Mouse (Mus musculus) liver, embryonic 15.5 days (tissue): ENCODE results near the gene Mtln. TPM values are rescaled to one million over a fixed set of nuclear protein-coding genes. Genes with fewer than 3 reads are reported as not detected.
A peak's percentile ranks its signal among the peaks of the same experiment; 100 is the strongest.

Source experiments
- ATAC-seq: fragments of 200-750 bp; cut with Nextera tagmentation; 2 replicates; pipeline ENCODE4 v1.8.0; 2017; ENCODE audit warnings: moderate number of reproducible peaks, mild to moderate bottlenecking, moderate library complexity; ENCODE audit not compliant: insufficient read depth
- H3K27ac ChIP-seq: fragments of 300-500 bp; sonication (generic); replicated peaks from 2 replicates; pipeline ENCODE4 v1.5.1; 2015; ENCODE audit warnings: mild to moderate bottlenecking, inconsistent platforms
- H3K27me3 ChIP-seq: fragments of 300-500 bp; sonication (generic); 2 replicates; pipeline ENCODE4 v1.6.1; 2015; ENCODE audit warnings: mild to moderate bottlenecking, inconsistent platforms
- H3K36me3 ChIP-seq: fragments of 300-500 bp; sonication (generic); replicated peaks from 2 replicates; pipeline ENCODE4 v1.6.1; 2015; ENCODE audit warnings: moderate library complexity, mild to moderate bottlenecking, inconsistent platforms
- H3K4me1 ChIP-seq: fragments of 300-500 bp; sonication (generic); replicated peaks from 2 replicates; pipeline ENCODE4 v1.6.1; 2015; ENCODE audit warnings: inconsistent platforms
- H3K4me2 ChIP-seq: fragments of 300-500 bp; sonication (generic); 2 replicates; pipeline ENCODE4 v1.6.1; 2015; ENCODE audit warnings: moderate library complexity, mild to moderate bottlenecking, inconsistent platforms
- H3K4me3 ChIP-seq: fragments of 300-500 bp; sonication (generic); replicated peaks from 2 replicates; pipeline ENCODE4 v1.5.1; 2015; ENCODE audit warnings: mild to moderate bottlenecking, inconsistent platforms
- H3K9ac ChIP-seq: fragments of 300-500 bp; sonication (generic); 2 replicates; pipeline ENCODE4 v1.6.1; 2015; ENCODE audit warnings: moderate library complexity, mild to moderate bottlenecking, inconsistent platforms
- H3K9me3 ChIP-seq: fragments of 300-500 bp; sonication (generic); replicated peaks from 2 replicates; pipeline ENCODE4 v1.6.1; 2016; ENCODE audit warnings: inconsistent platforms
- WGBS: fragments of 180-500 bp; shearing (Covaris S2); methylation state at CpG from one replicate; pipeline ENCODE4 v1.1.7; 2015; ENCODE audit warnings: mixed read lengths; ENCODE audit not compliant: insufficient replicate concordance; 5-methylcytosine and 5-hydroxymethylcytosine counted together
- polyA plus RNA-seq: library from polyadenylated mRNA; unstranded; fragments of >200 nt; fragmentation: Nextera tagmentation; extraction: Ambion mirVana; gene quantifications from 2 replicates; pipeline ENCODE4 v1.2.1, GENCODE M21; 2015

Mtln gene
- polyA plus RNA-seq: 12.9 and 16.6 TPM in 2 replicates

DNA sequence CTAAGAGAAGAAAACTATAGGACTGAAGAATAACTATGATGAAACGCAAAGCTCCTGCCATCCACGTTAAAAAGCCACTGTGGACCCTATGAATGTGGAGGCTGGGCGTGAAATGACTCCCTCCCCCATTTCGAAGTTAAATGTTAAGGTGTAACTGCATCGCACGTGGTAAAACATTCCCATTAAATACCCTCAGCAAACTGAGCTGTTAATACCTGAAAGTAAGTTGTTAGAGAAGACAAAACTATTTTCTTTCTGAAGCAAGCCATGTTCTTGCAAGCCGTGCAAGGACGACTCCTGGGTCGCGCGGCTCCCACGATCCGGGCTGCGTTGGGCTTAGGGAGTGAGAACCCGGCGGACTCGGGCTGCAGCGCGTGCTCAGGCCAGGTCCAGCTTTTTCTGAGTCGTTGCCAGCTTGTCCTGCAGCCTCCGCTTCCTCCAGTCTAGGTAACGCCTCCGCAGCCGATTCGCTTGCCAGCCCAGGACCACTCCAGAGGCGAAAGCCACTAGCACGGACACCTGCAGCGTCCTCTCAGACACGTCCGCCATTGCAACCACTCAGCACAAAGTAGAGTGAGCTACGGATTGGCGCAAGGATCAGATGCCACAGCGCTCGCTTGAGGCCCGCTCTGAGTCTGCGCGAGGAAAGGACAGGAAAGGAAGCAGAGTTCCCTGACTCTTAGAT, at the start of gene Mtln:
Gene Mtln (minus strand): TSS at position 570 of the 685 bp plus-strand sequence.
- Histone ChIP-seq H3K36me3 (no peaks in the 10 kb centered on the region), H3K27ac (peak within 1 kb of the TSS; percentile 71), H3K9ac (peak within 1 kb of the TSS; percentile 72), H3K4me1 (peaks cover 29% of the 10 kb centered on the region), H3K27me3 (no peaks in the 10 kb centered on the region), H3K9me3 (no peaks in the 10 kb centered on the region), H3K4me3 (peak within 1 kb of the TSS; percentile 77), H3K4me2 (peak within 1 kb of the TSS; percentile 83)
- 1% methylated on average over 37 of the region's 37 CpGs for WGBS
- peak; percentile 84 for ATAC-seq

DNA sequence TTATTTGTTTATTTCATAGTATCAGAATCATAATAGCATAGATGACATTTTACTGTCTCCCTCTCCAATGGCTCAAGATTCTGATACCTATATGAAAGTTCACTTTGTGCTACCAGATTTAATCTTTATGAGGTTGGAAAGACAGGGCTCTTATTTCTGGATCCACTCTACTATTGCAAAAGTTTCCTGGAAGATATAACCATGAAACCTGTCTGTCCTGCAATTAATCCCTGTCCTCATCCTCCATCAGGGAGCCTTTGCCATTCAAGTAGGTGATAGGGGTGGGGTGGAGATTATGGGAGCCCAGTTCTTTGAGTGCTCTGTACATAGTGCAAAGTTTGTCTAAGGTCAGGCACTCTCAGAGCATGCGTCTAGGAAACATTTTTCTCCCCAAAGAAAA, 49.1 kb upstream of the Mtln start:
- 49% methylated on average over 1 of the region's 1 CpGs for WGBS
- H3K27me3 ChIP-seq: peaks cover 56% of the 10 kb centered on the region

DNA sequence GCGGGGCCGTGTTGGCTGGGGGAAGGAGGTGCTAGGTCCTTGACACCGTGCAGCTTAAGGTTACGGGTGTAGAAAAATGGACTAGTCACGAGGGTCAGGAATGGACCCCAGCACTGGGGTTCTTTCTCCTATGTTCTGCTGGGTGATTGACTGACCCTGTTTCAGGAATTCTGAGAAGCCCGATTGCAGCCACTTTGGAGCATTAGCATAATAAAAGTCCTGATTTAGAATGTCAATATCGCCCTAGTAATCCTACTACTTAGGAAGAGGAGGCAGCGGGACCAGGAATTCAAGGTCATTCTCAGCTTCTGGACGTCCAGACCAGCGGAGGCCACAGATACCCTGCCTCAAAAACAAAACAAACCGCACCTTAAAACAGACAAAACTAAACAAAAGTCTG, 47.1 kb upstream of the Mtln start:
- Histone ChIP-seq H3K27me3 (peaks cover 74% of the 10 kb centered on the region), H3K9me3 (no peaks in the 10 kb centered on the region)
- 20% methylated on average over 11 of the region's 11 CpGs for WGBS

More for the DNA sequence above, 49.1 kb upstream of the Mtln start:
- Histone ChIP-seq H3K4me1 (no peaks in the 10 kb centered on the region), H3K9ac (no peak overlapping the region), H3K4me3 (no peak overlapping the region), H3K4me2 (no peak overlapping the region), H3K27ac (no peak overlapping the region), H3K9me3 (no peaks in the 10 kb centered on the region), H3K36me3 (no peaks in the 10 kb centered on the region)
- no peak for ATAC-seq

DNA sequence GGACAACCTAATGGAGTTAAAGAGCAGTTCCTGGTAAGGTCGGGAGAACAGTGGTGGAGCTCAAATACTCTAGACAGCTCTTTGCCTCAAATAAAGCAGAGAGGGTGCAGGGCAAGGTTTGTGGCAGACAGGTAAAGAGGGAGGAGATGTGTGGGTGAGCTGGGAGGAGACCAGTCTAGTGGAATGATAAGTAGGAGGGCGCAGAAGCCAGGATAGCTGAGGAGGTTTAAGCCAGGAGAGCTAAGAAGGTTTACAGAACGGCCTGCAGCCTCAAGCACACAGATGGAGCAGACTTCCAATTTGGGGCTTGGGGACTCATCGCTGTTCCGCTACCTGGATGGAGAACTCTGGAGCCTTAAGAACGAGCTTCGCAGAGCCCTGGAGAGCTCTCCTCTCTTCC, 46.3 kb upstream of the Mtln start, which contains the start of gene Acoxl:
Gene Acoxl (plus strand): TSS at position 301 of the 400 bp plus-strand sequence.
- Histone ChIP-seq H3K9me3 (no peaks in the 10 kb centered on the region), H3K27me3 (peaks cover 77% of the 10 kb centered on the region), H3K27ac (no peak within 1 kb of the TSS), H3K9ac (no peak within 1 kb of the TSS), H3K4me2 (no peak within 1 kb of the TSS), H3K36me3 (no peaks in the 10 kb centered on the region), H3K4me1 (no peaks in the 10 kb centered on the region), H3K4me3 (no peak within 1 kb of the TSS)
- 47% methylated on average over 7 of the region's 7 CpGs for WGBS
- ATAC-seq: no peak

More for the DNA sequence above, 47.1 kb upstream of the Mtln start:
- Histone ChIP-seq H3K36me3 (no peaks in the 10 kb centered on the region), H3K9ac (no peak overlapping the region), H3K27ac (no peak overlapping the region), H3K4me2 (no peak overlapping the region), H3K4me1 (no peaks in the 10 kb centered on the region), H3K4me3 (no peak overlapping the region)
- no peak for ATAC-seq

DNA sequence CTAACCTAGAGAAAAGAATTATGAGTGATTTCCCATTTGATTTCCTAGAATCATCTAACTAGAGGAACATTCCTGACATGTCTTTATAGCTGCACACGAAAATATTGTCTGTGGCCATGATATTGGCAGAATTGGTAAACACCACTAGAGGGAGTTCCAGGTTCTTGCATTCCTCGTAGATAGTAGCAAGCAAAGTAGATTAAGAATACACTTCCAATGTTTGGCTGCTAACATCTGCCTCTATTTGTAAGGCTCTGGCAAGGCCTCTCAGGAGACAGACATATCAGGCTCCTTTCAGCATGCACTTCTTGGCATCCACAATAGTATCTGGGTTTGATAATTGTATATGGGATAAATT, 40.5 kb upstream of the Mtln start:
- Histone ChIP-seq H3K9me3 (no peaks in the 10 kb centered on the region), H3K36me3 (0 out of 2 replicates have a peak, but pooled peaks cover 5% of the 10 kb centered on the region), H3K9ac (no peak overlapping the region), H3K4me1 (peaks cover 15% of the 10 kb centered on the region), H3K27ac (no peak overlapping the region), H3K27me3 (peaks cover 31% of the 10 kb centered on the region), H3K4me2 (peak overlapping the region; percentile 74; the same call in 1 of the 2 replicates), H3K4me3 (no peak overlapping the region)
- no peak for ATAC-seq
- 13% methylated on average over 2 of the region's 2 CpGs for WGBS

DNA sequence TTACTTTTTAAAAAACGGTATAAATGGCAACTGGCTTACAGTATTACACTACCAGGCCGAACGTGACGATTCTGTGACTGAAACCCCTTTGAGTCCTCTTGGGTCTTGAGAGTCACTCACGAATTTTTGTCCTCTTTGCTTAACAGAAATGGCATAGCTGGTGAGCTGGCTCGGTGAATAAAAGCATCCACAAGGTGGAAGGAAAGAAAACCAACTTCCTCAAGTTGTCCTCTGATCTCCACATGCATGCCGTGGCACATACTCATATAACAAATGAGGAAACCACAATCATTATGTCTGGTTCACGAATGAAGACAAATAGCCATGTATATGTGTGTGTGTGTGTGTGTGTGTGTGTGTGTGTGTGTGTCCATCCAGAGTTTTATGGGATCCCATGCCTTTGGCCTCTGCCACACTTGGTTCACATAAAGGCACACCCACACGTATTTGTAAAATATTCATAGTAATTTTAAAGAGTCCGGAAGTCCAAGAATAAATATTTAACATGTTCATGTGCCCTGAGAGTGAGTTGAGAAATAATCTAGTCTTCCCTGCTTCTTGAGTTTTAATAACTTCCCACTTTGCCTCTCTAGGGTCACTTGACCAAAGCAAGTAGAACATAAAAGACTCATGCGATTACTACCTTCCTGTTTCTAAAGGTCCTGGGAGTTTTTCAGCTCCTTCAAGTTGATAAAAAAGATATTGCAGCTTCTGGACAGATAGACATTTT, 40.0 kb upstream of the Mtln start:
- WGBS: 25% methylated on average over 11 of the region's 11 CpGs
- Histone ChIP-seq H3K27me3 (peaks cover 26% of the 10 kb centered on the region), H3K4me2 (peak overlapping the region; percentile 74), H3K4me3 (peak overlapping the region; percentile 89), H3K36me3 (peaks cover 6% of the 10 kb centered on the region), H3K9me3 (no peaks in the 10 kb centered on the region), H3K9ac (peak overlapping the region; percentile 53), H3K27ac (no peak overlapping the region), H3K4me1 (peaks cover 15% of the 10 kb centered on the region)
- peak; percentile 6 for ATAC-seq

DNA sequence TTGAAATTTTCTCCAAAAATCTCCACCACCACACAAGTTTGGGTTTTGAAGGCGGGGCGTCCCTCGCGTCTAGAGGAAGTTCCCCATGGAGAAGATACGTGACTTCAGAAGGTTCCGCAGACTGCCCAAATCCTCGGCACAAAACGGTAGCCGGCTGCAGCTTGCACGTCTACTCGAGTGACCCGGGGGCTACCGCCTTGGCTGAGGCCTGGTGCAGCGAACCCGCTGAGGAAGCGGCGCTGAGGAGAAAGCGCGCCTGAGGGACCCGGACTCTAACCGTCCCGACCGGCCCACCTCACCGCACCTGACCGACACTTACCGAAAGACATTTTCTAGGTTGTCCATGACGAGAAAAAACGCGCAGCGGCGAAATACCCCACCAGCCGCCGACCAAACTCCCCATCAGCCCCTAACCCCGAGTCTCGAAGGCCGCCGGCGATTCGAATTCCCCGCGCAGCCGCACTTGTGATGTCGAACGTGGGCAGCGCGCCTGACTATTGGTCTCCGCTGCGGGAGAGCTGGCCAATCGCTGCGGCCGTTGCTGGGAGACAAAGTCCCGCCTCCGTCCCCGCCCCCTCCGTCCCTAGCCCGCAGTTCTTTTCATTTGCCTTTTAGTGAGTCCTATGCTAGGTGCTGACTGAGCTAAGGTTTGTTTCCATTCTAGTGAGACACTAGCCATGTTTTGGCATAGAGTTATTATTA, 39.3 kb upstream of the Mtln start, which contains the start of gene Bub1:
Gene Bub1 (minus strand): TSS at position 465 of the 702 bp plus-strand sequence.
- Histone ChIP-seq H3K9ac (peak within 1 kb of the TSS; percentile 77), H3K9me3 (no peaks in the 10 kb centered on the region), H3K27me3 (peaks cover 21% of the 10 kb centered on the region), H3K4me3 (peak within 1 kb of the TSS; percentile 89), H3K4me2 (peak within 1 kb of the TSS; percentile 74), H3K27ac (peak within 1 kb of the TSS; percentile 71), H3K36me3 (peaks cover 11% of the 10 kb centered on the region), H3K4me1 (peaks cover 15% of the 10 kb centered on the region)
- under 1% methylated on average over 56 of the region's 56 CpGs for WGBS
- peak; percentile 97 for ATAC-seq

DNA sequence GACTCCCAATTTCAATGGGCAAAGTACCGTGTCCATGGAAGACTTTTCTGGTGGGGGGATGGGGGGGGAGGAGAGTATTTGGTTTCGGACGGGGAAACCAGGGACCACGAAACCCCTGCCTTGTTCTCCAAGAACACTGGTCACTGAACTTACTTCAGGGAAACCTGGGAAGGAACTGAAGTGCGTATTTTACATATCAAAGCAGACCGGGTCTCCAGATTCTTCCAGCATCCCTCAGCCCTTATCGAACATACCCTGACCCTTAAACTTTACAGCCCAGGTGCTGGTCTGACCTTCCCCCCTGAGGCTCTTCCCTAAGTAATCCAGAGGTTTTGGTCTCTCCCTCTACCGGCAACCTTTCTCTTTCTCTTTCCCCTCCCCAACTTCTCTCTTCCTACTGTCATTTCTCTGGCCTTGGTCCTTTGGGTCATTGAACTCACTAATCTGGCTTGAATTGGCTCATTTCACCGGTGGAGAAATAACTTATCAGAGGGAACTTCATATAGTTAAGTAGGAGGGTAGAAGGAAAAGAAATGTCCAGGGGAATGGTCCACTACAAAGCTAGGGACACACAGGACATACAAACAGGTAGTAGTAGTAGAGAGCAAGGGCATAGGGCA, 2.5 kb downstream of the Mtln start:
- Histone ChIP-seq H3K36me3 (no peaks in the 10 kb centered on the region), H3K27ac (peak overlapping the region; percentile 14; the same call in 1 of the 2 replicates), H3K4me1 (peaks cover 29% of the 10 kb centered on the region), H3K9ac (peak overlapping the region; percentile 62; the same call in 1 of the 2 replicates), H3K27me3 (no peaks in the 10 kb centered on the region), H3K4me3 (peak overlapping the region; percentile 72), H3K4me2 (peak overlapping the region; percentile 83), H3K9me3 (no peaks in the 10 kb centered on the region)
- 27% methylated on average over 9 of the region's 9 CpGs for WGBS
- no peak for ATAC-seq

DNA sequence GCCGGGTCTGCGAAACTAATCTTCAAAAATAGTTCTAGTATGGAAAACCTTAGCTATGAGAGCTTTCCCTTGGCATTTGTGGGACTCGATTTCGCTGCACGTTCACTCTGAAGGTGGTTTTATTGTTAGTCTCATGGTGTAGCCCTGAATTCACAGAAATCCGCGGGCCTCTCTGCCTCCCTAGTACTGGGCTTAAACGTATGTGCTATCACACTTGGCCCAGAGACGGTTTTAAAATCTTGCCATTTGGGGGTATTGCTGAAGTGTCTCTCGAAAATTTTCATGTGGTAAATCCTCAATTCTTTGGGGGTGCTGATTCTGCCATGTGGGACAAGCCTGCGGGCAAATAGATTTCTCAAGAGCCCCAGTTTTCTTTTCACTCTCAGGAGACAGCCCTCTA, 3.1 kb downstream of the Mtln start:
- 3% methylated on average over 11 of the region's 11 CpGs for WGBS
- H3K27me3 ChIP-seq: no peaks in the 10 kb centered on the region
- H3K4me1 ChIP-seq: peaks cover 29% of the 10 kb centered on the region
- H3K4me3 ChIP-seq: peak overlapping the region; percentile 72
- peak overlapping the region; percentile 83 for H3K4me2 ChIP-seq
- ATAC-seq: peak; percentile 55
- no peaks in the 10 kb centered on the region for H3K9me3 ChIP-seq
- peak overlapping the region; percentile 63 for H3K27ac ChIP-seq
- peak overlapping the region; percentile 62 for H3K9ac ChIP-seq
- H3K36me3 ChIP-seq: no peaks in the 10 kb centered on the region

DNA sequence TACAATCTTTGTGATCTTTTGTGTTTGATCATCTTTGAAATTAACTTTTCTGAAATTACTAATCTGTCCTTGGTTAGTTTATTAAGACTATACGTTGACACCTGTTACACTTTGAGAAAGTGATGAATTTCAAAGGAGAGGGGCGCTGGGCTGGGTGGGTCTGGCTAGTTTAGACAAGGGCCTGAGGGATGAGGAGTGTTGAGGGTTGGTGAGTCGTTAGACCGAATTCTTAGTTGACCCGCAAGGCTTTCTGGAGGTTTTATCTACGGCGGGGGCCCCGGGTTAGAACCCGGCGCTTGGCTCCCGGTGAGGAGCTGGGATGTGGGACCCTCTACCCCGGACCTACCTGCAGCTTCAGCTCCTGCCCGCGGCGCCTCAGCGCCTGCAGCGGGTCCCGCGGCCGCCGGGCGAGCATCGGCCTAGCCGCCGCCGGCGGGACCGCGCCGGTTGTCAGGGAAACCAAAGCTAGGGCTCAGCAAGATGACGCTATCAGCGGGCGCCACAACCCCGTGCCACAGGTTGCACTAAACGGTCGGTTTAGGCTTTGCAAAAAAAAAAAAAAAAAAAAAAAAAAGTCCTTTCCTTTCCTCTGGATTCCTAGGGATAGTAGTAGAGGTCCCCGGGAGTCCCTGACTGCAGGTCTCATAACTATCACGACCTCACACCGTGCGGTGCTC, 3.7 kb downstream of the Mtln start, which contains the start of gene Nphp1:
Gene Nphp1 (minus strand): TSS at position 458 of the 677 bp plus-strand sequence.
- Histone ChIP-seq H3K27me3 (no peaks in the 10 kb centered on the region), H3K9ac (peak within 1 kb of the TSS; percentile 62), H3K27ac (peak within 1 kb of the TSS; percentile 63), H3K36me3 (no peaks in the 10 kb centered on the region), H3K4me2 (peak within 1 kb of the TSS; percentile 83), H3K4me1 (peaks cover 29% of the 10 kb centered on the region), H3K4me3 (peak within 1 kb of the TSS; percentile 72), H3K9me3 (no peaks in the 10 kb centered on the region)
- peak; percentile 84 for ATAC-seq
- WGBS: under 1% methylated on average over 40 of the region's 40 CpGs
